Mouse (Mus musculus) Patski (cell line): ENCODE measurements around the gene Higd1c. TPM values are rescaled to one million over a fixed set of nuclear protein-coding genes. Genes with fewer than 3 reads are reported as not detected.
"Not testable (repeated sequence)": the region's sequence is repeated elsewhere in the genome, so short reads cannot be mapped to it uniquely, and the experiment has no call there.

Experiments used
- ATAC-seq: fragments of 100-300 bp; one replicate; pipeline ENCODE4 v1.8.0; 2021
- CTCF ChIA-PET: fragments of 350-600 bp; sonication (Branson Sonifier 250); formaldehyde crosslinking; loops from one replicate; lab custom pipeline; 2022; ENCODE audit warnings: inconsistent platforms; lab: Charles Lee
- POLR2A ChIA-PET: fragments of 350-600 bp; sonication (Branson Sonifier 250); formaldehyde crosslinking; loops from one replicate; lab custom pipeline; 2022; ENCODE audit warnings: antibody characterized with exemption, inconsistent platforms; lab: Charles Lee
- DNase-seq: peaks from one replicate; pipeline ENCODE4 v3.0.0-alpha.2; 2011; ENCODE audit warnings: low read depth, low spot score
- H3K27me3 ChIP-seq: fragments of 371-371 bp; one replicate; pipeline ENCODE4 v1.5.1; 2021
- CTCF ChIP-seq: fragments of 100-300 bp; IDR thresholded peaks from one replicate; pipeline ENCODE4 v1.5.1; 2021
- in situ Hi-C: fragments of 300-500 bp; cut with MboI; formaldehyde crosslinking; loops from 3 replicates; pipeline ENCODE4 v1.11.1; 2018; ENCODE audit warnings: low pct_unique_long_range_greater_than_20kb, mixed read lengths
- polyA plus RNA-seq: library from polyadenylated mRNA; unstranded; gene quantifications from one replicate; pipeline ENCODE4 v1.2.3, GENCODE M21; 2021

Higd1c gene
- polyA plus RNA-seq, 1 experiment from 2014 or later = not detected

DNA sequence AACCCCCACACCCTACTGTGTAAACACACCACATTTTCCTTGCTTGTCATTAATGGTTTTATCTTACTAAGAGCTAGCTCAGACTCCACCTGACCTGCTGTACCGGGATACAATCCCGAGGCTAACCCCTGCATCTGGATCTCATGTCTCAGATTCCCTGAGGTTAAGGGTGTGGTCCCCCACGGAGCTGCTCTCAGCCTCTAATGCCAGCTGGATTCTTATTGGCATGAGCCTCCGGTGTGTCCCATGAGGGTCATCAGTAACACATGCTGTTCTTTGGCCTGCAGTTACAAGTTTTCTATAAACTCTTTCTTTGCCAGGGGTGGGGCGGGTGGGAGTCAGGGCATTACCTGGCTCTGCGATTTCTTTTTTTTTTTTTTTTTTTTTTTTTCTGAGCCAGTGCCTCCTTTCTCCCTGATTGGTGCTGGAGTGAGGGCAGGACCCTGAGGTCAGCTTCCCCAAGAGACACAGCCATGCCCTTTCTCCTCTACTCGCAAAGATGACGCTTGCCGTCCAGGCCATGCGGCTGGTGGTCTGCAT lies 11.6 kb upstream of the Higd1c start, which contains the start of the genes Methig1 and Mettl7a2:
Methig1 (plus strand) TSS at position 439 of the 540 bp plus-strand sequence.
Mettl7a2 (plus strand) TSS at position 490 of the 540 bp plus-strand sequence.
- no peak for TF ChIP-seq CTCF
- ATAC-seq (no peak), DNase-seq (no peak)
- POLR2A ChIA-PET = no interaction called here
- in situ Hi-C loops = no loop called here
- H3K27me3 ChIP-seq = no peaks in the 10 kb centered on the region
- CTCF ChIA-PET = interaction anchor here (1.1 kb wide), 1 partner anchor 18 kb away, joined by 3 read pairs; no protein-coding TSS in a partner anchor

- DNase-seq = not testable (repeated sequence)
- CTCF ChIA-PET = interaction anchor here (1.1 kb wide), 1 partner anchor 18 kb away, joined by 3 read pairs; no protein-coding TSS in a partner anchor
Observed at GRCm38 (mm10) chr15:100353399-100353798, 10.9 kb upstream of the Higd1c start.

DNA sequence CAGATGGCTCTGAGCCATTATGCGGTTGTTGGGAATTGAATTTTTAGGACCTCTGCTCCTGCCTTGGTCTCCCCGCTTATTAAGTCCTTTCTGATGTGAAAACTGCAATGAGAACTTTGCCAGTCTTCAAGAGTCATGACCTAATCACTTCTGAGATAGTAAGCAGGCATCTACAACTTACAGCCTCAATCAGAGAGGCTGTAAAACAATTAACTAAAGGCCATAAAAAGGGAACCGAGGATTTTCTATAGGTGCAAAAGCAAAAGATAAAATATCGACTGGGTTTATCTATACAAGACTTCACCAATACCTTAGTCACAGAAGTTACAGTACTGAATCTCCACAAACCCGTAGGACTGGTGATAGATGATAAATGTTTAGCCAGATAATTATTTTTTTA lies 8.5 kb upstream of the Higd1c start:
- in situ Hi-C loops = no loop called here
- TF ChIP-seq CTCF = no peak
- CTCF ChIA-PET = no interaction called here
- ATAC-seq = no peak
- no peak for DNase-seq
- POLR2A ChIA-PET = no interaction called here
- H3K27me3 ChIP-seq = no peaks in the 10 kb centered on the region

More at GRCm38 (mm10) chr15:100353399-100353798, 10.9 kb upstream of the Higd1c start:
- ATAC-seq, POLR2A ChIA-PET, H3K27me3 ChIP-seq, in situ Hi-C loops: not testable (repeated sequence)

- ATAC-seq, in situ Hi-C loops, POLR2A ChIA-PET, CTCF ChIA-PET, H3K27me3 ChIP-seq, DNase-seq: not testable (repeated sequence)
Observed at GRCm38 (mm10) chr15:100365967-100366366, 1.6 kb downstream of the Higd1c start.

DNA sequence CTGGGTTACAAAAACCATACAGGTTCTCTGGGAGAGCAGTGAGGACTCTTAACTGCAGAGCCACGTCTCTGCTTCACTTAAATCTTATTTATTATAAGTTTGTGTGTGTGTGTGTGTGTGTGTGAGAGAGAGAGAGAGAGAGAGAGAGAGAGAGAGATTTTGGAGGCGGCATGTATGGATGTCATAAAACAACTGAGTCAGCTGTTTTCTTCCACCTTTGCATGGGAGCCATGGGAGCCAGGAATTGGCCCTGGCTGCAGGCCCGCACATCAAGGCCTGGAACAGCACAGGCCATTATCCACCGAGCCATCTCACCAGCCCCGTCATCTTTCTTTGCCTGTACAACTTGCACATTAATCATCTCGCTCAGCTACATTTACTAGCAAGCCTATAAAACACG lies 2.8 kb downstream of the Higd1c start:
- in situ Hi-C loops = no loop called here
- H3K27me3 ChIP-seq = no peaks in the 10 kb centered on the region
- no peak for ATAC-seq
- no peak for DNase-seq
- TF ChIP-seq CTCF = no peak
- POLR2A ChIA-PET = interaction anchor here (1.1 kb wide), 1 partner anchor 36 kb away, joined by 3 read pairs; no protein-coding TSS in a partner anchor
- CTCF ChIA-PET = interaction anchor here (1.1 to 1.4 kb wide), 2 partner anchors 36 to 82 kb away, joined by 3 to 5 read pairs; no protein-coding TSS in a partner anchor

DNA sequence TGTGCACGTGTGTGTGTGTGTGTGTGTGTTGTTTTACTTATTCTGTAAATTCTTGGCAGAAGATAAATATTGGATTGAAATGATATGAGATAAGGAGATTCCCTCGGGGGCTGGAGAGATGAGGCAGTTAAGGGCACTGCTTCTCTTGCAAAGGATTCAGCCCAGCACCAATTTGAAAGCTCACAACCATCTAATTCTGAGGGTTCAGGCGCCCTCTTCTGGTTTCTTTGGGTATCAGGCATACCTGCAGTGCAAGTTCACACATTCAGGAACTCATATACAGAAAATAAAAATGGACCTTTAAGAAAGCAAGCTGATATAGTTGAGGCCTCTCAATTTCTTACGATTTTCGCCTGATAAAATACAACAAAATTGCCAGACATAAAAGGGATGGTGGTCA lies 10.7 kb downstream of the Higd1c start:
- ATAC-seq (no peak), DNase-seq (no peak)
- in situ Hi-C loops = no loop called here
- no peaks in the 10 kb centered on the region for H3K27me3 ChIP-seq
- ChIA-PET CTCF (interaction anchor here (0.7 to 2.6 kb wide), 15 partner anchors 11 to 175 kb away, joined by 3 to 12 read pairs (median 6); partner anchors contain the start of gene Mettl7a3), POLR2A (interaction anchor here (1.2 to 2.3 kb wide), 2 partner anchors 55 to 67 kb away, joined by 4 to 7 read pairs; no protein-coding TSS in a partner anchor)
- TF ChIP-seq CTCF = peak; percentile 87

DNA sequence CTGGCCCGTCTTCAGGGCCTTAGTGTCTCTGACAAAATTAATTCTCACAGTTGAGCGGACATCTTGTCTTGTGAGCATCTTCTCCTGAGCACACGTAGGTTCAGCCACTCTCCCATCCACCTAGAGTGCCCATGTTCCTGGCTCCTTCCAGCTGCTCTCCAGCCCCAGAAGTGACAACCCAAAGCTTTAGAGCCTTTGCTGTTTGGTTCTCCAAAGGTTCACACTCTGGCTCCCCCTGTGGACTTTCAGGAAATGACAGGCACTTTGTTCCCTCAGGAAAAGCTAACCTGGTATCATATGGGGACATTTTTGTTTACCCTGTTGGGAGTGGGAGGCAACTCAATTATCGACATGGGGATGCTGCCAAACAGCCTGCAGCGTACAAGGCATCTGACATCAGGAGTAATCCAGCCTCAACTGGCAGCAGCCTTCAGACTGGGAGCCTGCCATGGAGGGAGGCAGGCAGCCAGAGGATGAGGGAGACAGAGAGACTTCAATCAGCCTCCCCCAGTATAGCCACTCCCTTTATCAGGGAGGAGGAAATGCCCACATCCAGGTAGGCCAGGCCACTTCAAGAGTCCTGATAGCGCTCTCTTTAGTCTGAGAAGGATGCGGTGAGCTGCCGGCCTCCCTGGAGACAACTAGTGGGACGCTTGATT lies 13.6 kb downstream of the Higd1c start:
- CTCF ChIA-PET, DNase-seq, POLR2A ChIA-PET, H3K27me3 ChIP-seq, in situ Hi-C loops: not testable (repeated sequence)
- ATAC-seq = peak; percentile 59

- DNase-seq (no peak), ATAC-seq (no peak)
- ChIA-PET POLR2A (no interaction called here), CTCF (interaction anchor here (1.4 kb wide), 1 partner anchor 21 kb away, joined by 4 read pairs; no protein-coding TSS in a partner anchor)
- in situ Hi-C loops = no loop called here
- H3K27me3 ChIP-seq = no peaks in the 10 kb centered on the region
- no peak for TF ChIP-seq CTCF
Observed at GRCm38 (mm10) chr15:100379658-100380057, 15.3 kb downstream of the Higd1c start.

- CTCF ChIA-PET = interaction anchor here (1.4 kb wide), 1 partner anchor 21 kb away, joined by 4 read pairs; no protein-coding TSS in a partner anchor
- POLR2A ChIA-PET = no interaction called here
- in situ Hi-C loops = no loop called here
- DNase-seq (no peak), ATAC-seq (no peak)
- H3K27me3 ChIP-seq = no peaks in the 10 kb centered on the region
- no peak for TF ChIP-seq CTCF
Observed at GRCm38 (mm10) chr15:100380104-100380503, 15.8 kb downstream of the Higd1c start.

DNA sequence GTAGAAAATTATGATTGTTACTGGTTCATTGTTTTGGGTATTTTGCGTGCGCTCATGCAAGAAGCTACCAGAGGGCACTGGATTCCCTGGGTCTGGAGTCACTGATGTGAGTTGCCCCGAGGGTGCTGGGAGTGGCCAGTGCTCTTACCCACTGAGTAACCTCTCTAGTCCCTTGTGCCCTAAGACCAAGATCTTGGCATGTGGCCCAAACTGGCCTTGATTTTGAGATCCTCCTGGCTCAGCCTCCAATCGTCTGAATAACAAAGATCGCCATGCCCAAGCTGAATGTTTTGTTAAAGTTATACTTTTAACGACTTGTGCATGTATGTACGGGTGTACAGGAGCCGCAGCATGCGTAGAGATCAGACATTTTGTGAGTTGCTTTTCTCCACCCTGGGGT lies 21.4 kb downstream of the Higd1c start:
- TF ChIP-seq CTCF = no peak
- ATAC-seq = no peak
- no peaks in the 10 kb centered on the region for H3K27me3 ChIP-seq
- in situ Hi-C loops = loop anchor here (5.0 kb wide), 1 partner anchor 67 kb away; no protein-coding TSS in a partner anchor
- ChIA-PET CTCF (interaction anchor here (0.8 to 1.5 kb wide), 4 partner anchors 9 to 122 kb away, joined by 3 to 4 read pairs (median 4); no protein-coding TSS in a partner anchor), POLR2A (no interaction called here)
- DNase-seq = no peak
